Mouse (Mus musculus) small intestine, adult 2 months (tissue): ENCODE data around the gene Pafah2.

Experiments used
- CTCF ChIP-seq: fragments of 200-500 bp; IDR thresholded peaks from 2 replicates; pipeline ENCODE4 v1.5.1; 2012; ENCODE audit warnings: low read depth, mild to moderate bottlenecking, control low read depth, inconsistent platforms, low read length, moderate library complexity, mixed read lengths; ENCODE audit not compliant: insufficient replicate concordance, insufficient read length; ENCODE audit errors: extremely low read depth
- POLR2A ChIP-seq: fragments of 200-500 bp; IDR thresholded peaks from 2 replicates; pipeline ENCODE4 v1.6.1; 2012; ENCODE audit warnings: low read depth, mild to moderate bottlenecking, control low read depth, inconsistent platforms, low read length, moderate library complexity

- TF ChIP-seq POLR2A = no peak
- no peak for TF ChIP-seq CTCF
Observed at GRCm38 (mm10) chr4:134439919-134440318, 43.8 kb downstream of the Pafah2 start.
